Mouse (Mus musculus) mouse embryonic stem cell (cell line): ENCODE data around the gene Plbd1.

ENCODE experiments used
- in situ Hi-C, 2 experiments: fragments of 300-500 bp; cut with MboI; formaldehyde crosslinking; loops; 1 replicate in 1 of 2; 3 replicates in 1 of 2; pipeline ENCODE4 v1.14.3; 2019 to 2020; ENCODE audit warnings: low sequenced_read_pairs in 2 of 2, low pct_unique_long_range_greater_than_20kb in 1 of 2, mixed read lengths in 1 of 2; ENCODE audit not compliant: unreplicated experiment in 1 of 2

The Plbd1 gene

DNA sequence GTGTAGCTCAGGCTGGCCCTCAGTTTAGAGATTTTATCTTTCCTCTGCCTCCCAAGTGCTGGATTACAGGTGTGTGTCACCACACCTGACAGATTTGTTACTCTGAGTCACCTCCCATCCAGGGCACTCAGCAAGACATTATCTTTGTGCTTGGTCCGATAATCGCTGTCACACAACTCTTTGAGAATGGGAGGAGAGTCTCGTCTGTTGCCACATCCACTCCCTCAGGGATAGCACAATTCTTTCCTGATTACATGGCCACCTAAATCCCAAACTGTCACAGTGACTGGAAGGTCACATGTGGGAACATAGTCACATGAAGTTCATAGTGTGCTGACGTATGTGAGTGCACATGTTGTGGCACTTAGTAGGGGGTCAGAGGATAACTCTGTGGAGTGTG is 3.4 kb downstream of the Plbd1 start:
- in situ Hi-C loops: no loop called here

DNA sequence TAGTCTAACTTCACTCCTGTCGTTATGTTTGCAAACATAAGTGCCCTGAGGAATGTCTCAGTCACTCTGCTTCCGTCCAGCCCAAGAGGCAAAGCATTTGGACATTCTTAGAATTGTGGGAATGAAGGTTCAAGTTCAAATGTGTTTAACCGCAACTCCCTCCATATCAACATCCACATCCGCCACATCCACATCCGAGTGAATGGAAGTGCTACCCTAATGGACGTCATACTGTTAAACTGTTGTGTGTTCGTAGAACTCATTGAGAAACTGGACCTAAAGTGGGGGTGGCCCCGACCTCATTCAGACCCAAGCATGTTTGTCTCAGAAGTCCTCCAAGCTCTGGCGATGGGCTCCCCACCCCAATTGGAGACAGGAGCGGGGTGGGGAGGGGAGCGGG is 5.9 kb downstream of the Plbd1 start:
- in situ Hi-C loops: no loop called here

GRCm38 (mm10) chr6:136654470-136654869 is 7.3 kb downstream of the Plbd1 start:
- in situ Hi-C loops: no loop called here

DNA sequence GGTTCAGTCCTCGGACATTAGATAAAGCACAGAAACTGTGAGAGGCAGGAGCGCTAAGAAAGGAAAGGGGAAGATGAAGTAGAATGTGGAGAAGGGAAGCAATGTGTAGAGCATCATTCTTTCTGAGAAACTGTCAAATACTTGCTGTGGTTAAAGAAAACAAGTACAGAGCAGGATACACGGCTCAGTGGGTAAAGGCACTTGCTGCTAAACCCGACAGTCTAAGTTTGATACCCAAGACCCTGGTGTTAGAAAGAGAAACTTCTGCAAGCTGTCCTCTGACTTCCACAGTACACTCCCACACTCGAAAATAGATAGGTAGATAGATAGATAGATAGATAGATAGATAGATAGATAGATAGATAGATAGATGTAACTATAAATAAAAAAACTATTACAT is 8.4 kb downstream of the Plbd1 start:
- in situ Hi-C loops: no loop called here

- in situ Hi-C loops: no loop called here
Observed at GRCm38 (mm10) chr6:136650664-136651063, 11.1 kb downstream of the Plbd1 start.

- in situ Hi-C loops: loop anchor here (5.0 to 25.0 kb wide), 2 partner anchors 45 to 340 kb away; no protein-coding TSS in a partner anchor
Observed at GRCm38 (mm10) chr6:136647455-136647861, 14.3 kb downstream of the Plbd1 start.

DNA sequence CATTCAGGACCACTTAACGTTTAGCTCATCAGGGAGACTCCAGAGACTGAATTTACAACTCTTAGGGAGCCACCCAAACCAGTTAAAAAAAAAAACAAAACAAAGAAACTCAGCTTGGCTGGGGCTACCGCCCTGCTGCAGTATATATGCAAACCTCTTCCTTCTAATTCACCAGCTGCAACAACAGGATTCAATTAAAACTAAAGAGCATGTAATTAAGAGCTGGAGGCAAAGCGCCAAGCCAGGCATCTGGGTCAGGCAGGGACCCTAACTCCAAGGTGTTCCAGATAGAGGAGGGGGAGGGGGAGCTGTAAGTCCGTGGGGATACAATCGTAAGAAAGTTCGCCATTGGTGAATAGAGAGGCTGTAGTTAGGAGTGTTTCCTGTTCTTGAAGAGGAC is 15.5 kb downstream of the Plbd1 start:
- in situ Hi-C loops: loop anchor here (5.0 to 25.0 kb wide), 2 partner anchors 46 to 341 kb away; no protein-coding TSS in a partner anchor

DNA sequence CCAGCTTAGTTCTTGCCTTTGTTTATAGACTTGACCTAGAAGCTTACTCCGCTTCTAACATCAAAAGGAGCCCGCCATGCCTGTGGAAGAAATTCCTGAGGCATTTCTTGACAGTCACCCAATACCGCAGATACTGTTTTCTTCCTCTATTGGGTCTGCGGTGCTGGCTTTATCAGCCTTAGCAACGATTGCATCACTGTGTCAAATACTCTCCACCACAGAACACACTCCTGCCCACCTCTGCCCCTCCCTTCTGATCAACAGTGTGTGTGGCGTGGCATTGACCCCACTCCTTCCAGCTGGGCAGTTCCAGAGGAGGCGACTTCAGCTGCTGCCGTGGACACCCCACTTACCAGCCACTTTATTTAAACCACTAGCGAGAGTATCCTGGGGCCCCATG is 16.0 kb downstream of the Plbd1 start:
- in situ Hi-C loops: loop anchor here (5.0 to 25.0 kb wide), 2 partner anchors 47 to 342 kb away; no protein-coding TSS in a partner anchor

DNA sequence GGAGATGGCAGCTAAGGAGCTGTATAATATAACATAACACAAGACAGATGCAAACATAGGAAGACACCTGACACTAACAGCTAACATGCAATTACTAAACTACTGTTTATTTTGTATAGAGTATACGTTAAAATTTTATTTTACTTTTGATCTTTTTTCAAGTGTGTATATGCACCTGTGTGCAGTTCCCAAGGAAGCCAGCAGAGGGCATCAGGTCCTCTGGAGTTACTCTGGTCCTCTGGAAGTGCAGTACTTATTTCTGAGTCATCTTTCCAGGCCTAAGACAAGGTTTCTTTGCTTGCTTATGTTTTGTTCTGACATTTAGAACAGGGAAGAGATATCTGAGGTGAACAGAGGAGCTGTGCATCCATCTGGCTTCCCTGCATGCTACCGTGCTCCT is 17.6 kb downstream of the Plbd1 start:
- in situ Hi-C loops: loop anchor here (5.0 to 25.0 kb wide), 2 partner anchors 48 to 343 kb away; no protein-coding TSS in a partner anchor

- in situ Hi-C loops: loop anchor here (25.0 kb wide), 1 partner anchor 352 kb away; no protein-coding TSS in a partner anchor
Observed at GRCm38 (mm10) chr6:136634982-136635381, 26.7 kb downstream of the Plbd1 start.

- in situ Hi-C loops: loop anchor here (25.0 kb wide), 1 partner anchor 354 kb away; no protein-coding TSS in a partner anchor
Observed at GRCm38 (mm10) chr6:136633719-136634118, 28.0 kb downstream of the Plbd1 start.

- in situ Hi-C loops: loop anchor here (25.0 kb wide), 1 partner anchor 354 kb away; no protein-coding TSS in a partner anchor
Observed at GRCm38 (mm10) chr6:136633154-136633553, 28.6 kb downstream of the Plbd1 start.

GRCm38 (mm10) chr6:136631945-136632534 is 29.7 kb downstream of the Plbd1 start:
- in situ Hi-C loops: loop anchor here (25.0 kb wide), 1 partner anchor 355 kb away; no protein-coding TSS in a partner anchor

GRCm38 (mm10) chr6:136631519-136631918 is 30.2 kb downstream of the Plbd1 start:
- in situ Hi-C loops: loop anchor here (25.0 kb wide), 1 partner anchor 356 kb away; no protein-coding TSS in a partner anchor

DNA sequence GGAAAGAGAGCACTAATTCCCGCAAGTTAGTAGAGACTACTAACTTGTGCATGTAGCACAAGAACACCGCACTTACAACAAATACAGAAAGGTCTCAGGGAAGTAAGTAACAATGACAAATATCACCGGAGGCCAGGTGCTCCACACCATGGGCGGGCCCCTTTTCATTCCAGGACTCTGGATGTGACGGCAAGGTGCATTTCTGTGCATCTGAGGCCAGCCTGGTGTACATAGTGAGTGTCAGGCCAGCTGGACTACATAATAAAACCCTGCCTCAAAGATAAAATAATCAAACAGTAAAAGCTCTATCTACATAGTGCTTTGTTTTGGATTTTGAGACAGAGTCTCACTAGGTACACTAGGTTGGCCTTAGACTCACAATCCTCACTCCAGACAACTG is 32.1 kb downstream of the Plbd1 start:
- in situ Hi-C loops: loop anchor here (10.0 to 25.0 kb wide), 2 partner anchors 95 to 358 kb away; no protein-coding TSS in a partner anchor

GRCm38 (mm10) chr6:136625421-136625820 is 36.3 kb downstream of the Plbd1 start:
- in situ Hi-C loops: loop anchor here (10.0 to 25.0 kb wide), 2 partner anchors 99 to 362 kb away; no protein-coding TSS in a partner anchor

DNA sequence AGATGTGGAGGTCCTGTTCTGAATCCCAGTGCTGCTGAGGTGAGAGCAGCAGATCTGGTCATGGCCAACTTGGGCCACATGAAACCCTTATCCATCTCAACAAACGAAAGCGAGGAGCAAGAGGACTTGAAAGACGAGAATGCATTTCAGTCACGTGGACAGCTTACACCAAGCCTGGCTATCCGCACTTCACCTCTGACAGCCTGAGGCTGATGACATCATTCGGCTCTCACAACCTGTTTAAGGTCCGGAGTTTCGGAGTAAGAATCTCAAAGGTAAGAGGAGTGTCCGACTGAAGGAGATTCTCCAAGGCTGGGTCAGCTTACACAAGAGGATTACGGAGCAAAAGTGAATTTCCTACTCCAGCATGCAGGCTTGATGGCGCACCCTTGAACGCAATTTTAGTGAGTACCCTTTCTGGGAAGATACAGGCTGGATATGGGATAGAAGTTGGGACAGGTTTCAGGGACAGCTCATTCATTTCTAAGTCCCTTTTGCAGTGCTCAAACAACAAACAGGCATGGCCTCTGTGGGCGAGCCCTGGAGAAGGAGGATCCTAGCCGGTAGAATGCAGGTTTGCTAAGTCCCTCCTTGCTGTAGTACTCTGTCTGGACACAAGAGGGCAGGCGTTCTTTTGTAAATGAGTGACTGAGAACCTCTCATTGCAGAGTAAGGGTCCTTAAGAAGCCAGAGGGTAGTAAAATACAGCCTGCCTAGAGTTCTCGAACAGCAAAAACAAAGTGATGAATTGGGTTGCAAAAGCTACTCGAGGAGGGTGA is 41.2 kb downstream of the Plbd1 start:
- in situ Hi-C loops: loop anchor here in 1 of 2 experiments (10.0 kb wide), 1 partner anchor 104 kb away; no protein-coding TSS in a partner anchor

GRCm38 (mm10) chr6:136614156-136614555 is 47.6 kb downstream of the Plbd1 start:
- in situ Hi-C loops: no loop called here

- in situ Hi-C loops: no loop called here
Observed at GRCm38 (mm10) chr6:136612312-136612711, 49.4 kb downstream of the Plbd1 start.
